Mouse (Mus musculus) heart, adult 2 months (tissue): ENCODE data around the gene Mad1l1. TPM values are rescaled to one million over a fixed set of nuclear protein-coding genes. Genes with fewer than 3 reads are reported as not detected.

Source experiments
- DNase-seq, 2 experiments: peaks; one replicate each; pipeline ENCODE4 v3.0.0; 2021
- H3K27ac ChIP-seq: fragments of 200-600 bp; 2 replicates; pipeline ENCODE4 v1.8.1; 2022
- H3K27me3 ChIP-seq: fragments of 200-500 bp; 2 replicates; pipeline ENCODE4 v1.6.1; 2012; ENCODE audit warnings: mild to moderate bottlenecking, low read length, inconsistent platforms, mixed read lengths; ENCODE audit not compliant: control insufficient read depth, insufficient read depth
- H3K36me3 ChIP-seq: fragments of 200-500 bp; 2 replicates; pipeline ENCODE4 v1.6.1; 2012; ENCODE audit warnings: low read length, inconsistent platforms; ENCODE audit not compliant: control insufficient read depth, insufficient read depth
- H3K4me1 ChIP-seq: fragments of 200-500 bp; 2 replicates; pipeline ENCODE4 v1.6.1; 2011; ENCODE audit warnings: low read length; ENCODE audit not compliant: control insufficient read depth, insufficient read depth
- H3K4me3 ChIP-seq: fragments of 200-600 bp; 2 replicates; pipeline ENCODE4 v1.8.1; 2022
- H3K79me2 ChIP-seq: fragments of 200-500 bp; replicated peaks from 2 replicates; pipeline ENCODE4 v1.6.1; 2012; ENCODE audit warnings: mild to moderate bottlenecking, inconsistent platforms, low read length, moderate library complexity, mixed read lengths; ENCODE audit not compliant: control insufficient read depth, insufficient read depth
- H3K9ac ChIP-seq: fragments of 200-500 bp; 2 replicates; pipeline ENCODE4 v1.6.1; 2012; ENCODE audit warnings: low read depth, mild to moderate bottlenecking, control low read depth, inconsistent platforms, low read length, mixed read lengths
- CTCF ChIP-seq: fragments of 200-600 bp; IDR thresholded peaks from 2 replicates; pipeline ENCODE4 v1.8.1; 2022; ENCODE audit warnings: antibody characterized with exemption, mild to moderate bottlenecking, moderate library complexity
- EP300 ChIP-seq: fragments of 200-500 bp; IDR thresholded peaks from 2 replicates; pipeline ENCODE4 v1.6.1; 2011; ENCODE audit warnings: low read depth, low read length, control low read depth; ENCODE audit not compliant: insufficient read depth
- POLR2A ChIP-seq: fragments of 200-500 bp; IDR thresholded peaks from 2 replicates; pipeline ENCODE4 v1.6.1; 2011; ENCODE audit warnings: mild to moderate bottlenecking, low read depth, low read length, control low read depth; ENCODE audit not compliant: insufficient read depth
- whole genome bisulfite sequencing: fragments of 180-500 bp; shearing (Covaris S2); methylation state at CpG from one replicate; pipeline ENCODE4 v1.1.7; 2018; 5-methylcytosine and 5-hydroxymethylcytosine counted together
- intact Hi-C: fragments of 180-260 bp; cut with DNase I; formaldehyde crosslinking; loops from one replicate; pipeline ENCODE4 v1.15.1; 2025
- polyA plus RNA-seq: library from polyadenylated mRNA; depleted of rRNA; stranded (reverse); fragments of >200 nt; gene quantifications from 2 replicates; pipeline ENCODE4 v1.2.3, GENCODE M21; 2012
- total RNA-seq, 2 experiments: library from RNA; stranded (reverse); gene quantifications; 2 replicates each; pipeline ENCODE4 v1.2.3; 2021

Mad1l1 gene
- total and polyA plus RNA-seq, 3 experiments = 9.4 to 12.2 (median 10.1) TPM

GRCm38 (mm10) chr5:140288287-140288686 lies 33.1 kb downstream of the Mad1l1 start:
- no peak overlapping the region for H3K4me3 ChIP-seq
- H3K79me2 ChIP-seq = no peaks in the 10 kb centered on the region
- TF ChIP-seq CTCF = no peak
- no peak for TF ChIP-seq POLR2A
- TF ChIP-seq EP300 = no peak
- H3K4me1 ChIP-seq = no peaks in the 10 kb centered on the region
- H3K36me3 ChIP-seq = no peaks in the 10 kb centered on the region
- no peak overlapping the region for H3K27ac ChIP-seq
- H3K27me3 ChIP-seq = no peaks in the 10 kb centered on the region
- intact Hi-C loops = no loop called here
- H3K9ac ChIP-seq = no peak overlapping the region
- no peak for DNase-seq
- WGBS = 89% methylated on average over 3 of the region's 3 CpGs

GRCm38 (mm10) chr5:140284761-140285160 lies 36.6 kb downstream of the Mad1l1 start:
- no peaks in the 10 kb centered on the region for H3K27me3 ChIP-seq
- H3K9ac ChIP-seq = no peak overlapping the region
- no peaks in the 10 kb centered on the region for H3K4me1 ChIP-seq
- no peak for DNase-seq
- intact Hi-C loops = no loop called here
- peaks cover 1% of the 10 kb centered on the region; the same call in 1 of the 2 replicates for H3K79me2 ChIP-seq
- no peak for TF ChIP-seq EP300
- H3K36me3 ChIP-seq = no peaks in the 10 kb centered on the region
- no peak overlapping the region for H3K27ac ChIP-seq
- 94% methylated on average over 2 of the region's 2 CpGs for whole genome bisulfite sequencing
- H3K4me3 ChIP-seq = no peak overlapping the region

GRCm38 (mm10) chr5:140284011-140284410 lies 37.3 kb downstream of the Mad1l1 start:
- no peak for DNase-seq
- no peak overlapping the region for H3K4me3 ChIP-seq
- no peak overlapping the region for H3K27ac ChIP-seq
- no peaks in the 10 kb centered on the region for H3K27me3 ChIP-seq
- no peak overlapping the region for H3K9ac ChIP-seq
- H3K4me1 ChIP-seq = no peaks in the 10 kb centered on the region
- no peak for TF ChIP-seq POLR2A
- no peak for TF ChIP-seq EP300
- no peak for TF ChIP-seq CTCF
- H3K79me2 ChIP-seq = peaks cover 1% of the 10 kb centered on the region; the same call in 1 of the 2 replicates
- 95% methylated on average over 2 of the region's 2 CpGs for WGBS
- intact Hi-C loops = no loop called here
- no peaks in the 10 kb centered on the region for H3K36me3 ChIP-seq

DNA sequence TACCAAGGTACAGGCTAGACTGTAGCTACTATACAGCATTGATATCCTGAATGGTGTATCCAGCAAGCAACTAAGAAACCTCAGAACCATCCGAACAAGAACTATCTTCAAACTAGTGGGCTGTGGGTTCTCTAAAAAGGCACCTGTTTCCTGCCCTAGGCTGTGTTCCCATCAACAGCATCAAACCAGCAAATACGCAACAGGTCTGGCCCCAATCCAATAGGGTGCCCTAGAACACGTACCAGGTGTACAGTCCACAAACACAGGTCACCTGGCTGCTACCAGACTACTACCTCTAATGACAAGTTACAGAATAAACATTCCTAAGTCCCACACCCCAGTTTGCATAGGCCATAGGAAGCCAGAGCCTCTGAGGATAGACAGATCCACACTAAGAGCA lies 38.5 kb downstream of the Mad1l1 start:
- H3K9ac ChIP-seq = no peak overlapping the region
- TF ChIP-seq CTCF = no peak
- no peak for TF ChIP-seq EP300
- no peak for TF ChIP-seq POLR2A
- intact Hi-C loops = no loop called here

GRCm38 (mm10) chr5:140282376-140282775 lies 39.0 kb downstream of the Mad1l1 start:
- Histone ChIP-seq H3K27me3 (no peaks in the 10 kb centered on the region), H3K36me3 (no peaks in the 10 kb centered on the region), H3K27ac (no peak overlapping the region), H3K9ac (no peak overlapping the region), H3K4me3 (no peak overlapping the region), H3K79me2 (peaks cover 1% of the 10 kb centered on the region; the same call in 1 of the 2 replicates), H3K4me1 (no peaks in the 10 kb centered on the region)
- TF ChIP-seq CTCF (no peak), POLR2A (no peak), EP300 (no peak)
- DNase-seq = peak in 1 of 2 experiments; percentile 16
- 92% methylated on average over 8 of the region's 8 CpGs for WGBS
- intact Hi-C loops = no loop called here

More for the DNA sequence above, 38.5 kb downstream of the Mad1l1 start:
- Histone ChIP-seq H3K27me3 (no peaks in the 10 kb centered on the region), H3K4me1 (no peaks in the 10 kb centered on the region), H3K36me3 (no peaks in the 10 kb centered on the region), H3K79me2 (peaks cover 1% of the 10 kb centered on the region; the same call in 1 of the 2 replicates), H3K4me3 (no peak overlapping the region), H3K27ac (no peak overlapping the region)
- DNase-seq = no peak
- 98% methylated on average over 3 of the region's 3 CpGs for WGBS

DNA sequence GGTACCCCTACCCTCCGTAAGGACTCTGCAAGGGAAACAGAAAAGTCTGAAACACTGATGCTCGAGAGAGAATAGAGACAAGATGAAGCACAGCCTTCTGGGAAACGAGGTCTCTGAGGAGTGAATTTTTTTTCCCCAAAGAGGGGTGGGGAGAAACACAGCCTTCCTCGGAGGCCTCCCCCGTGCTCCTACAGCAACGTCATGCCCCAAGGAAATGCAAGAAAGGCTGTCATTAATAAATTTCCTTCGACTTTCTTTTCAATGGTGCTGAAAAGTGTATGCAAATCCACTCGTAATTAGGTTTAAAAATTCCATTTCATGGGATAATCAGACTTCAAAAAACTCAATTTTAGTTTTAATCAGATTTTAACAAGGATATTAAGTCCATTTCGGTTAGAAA lies 41.1 kb downstream of the Mad1l1 start:
- no peaks in the 10 kb centered on the region for H3K27me3 ChIP-seq
- no peak for DNase-seq
- H3K4me1 ChIP-seq = no peaks in the 10 kb centered on the region
- no peak overlapping the region for H3K4me3 ChIP-seq
- intact Hi-C loops = no loop called here
- no peak overlapping the region for H3K9ac ChIP-seq
- no peaks in the 10 kb centered on the region for H3K36me3 ChIP-seq
- H3K27ac ChIP-seq = no peak overlapping the region
- H3K79me2 ChIP-seq = peaks cover 1% of the 10 kb centered on the region; the same call in 1 of the 2 replicates
- WGBS = 85% methylated on average over 9 of the region's 9 CpGs
- TF ChIP-seq CTCF = no peak
- no peak for TF ChIP-seq EP300
- TF ChIP-seq POLR2A = no peak
